Mouse (Mus musculus) R1 (cell line): ENCODE data around the gene Defb30.

Experiments
- DNase-seq: peaks from one replicate; pipeline ENCODE4 v3.0.0-alpha.2; 2018; ENCODE audit warnings: low read depth, low spot score

The Defb30 gene

DNA sequence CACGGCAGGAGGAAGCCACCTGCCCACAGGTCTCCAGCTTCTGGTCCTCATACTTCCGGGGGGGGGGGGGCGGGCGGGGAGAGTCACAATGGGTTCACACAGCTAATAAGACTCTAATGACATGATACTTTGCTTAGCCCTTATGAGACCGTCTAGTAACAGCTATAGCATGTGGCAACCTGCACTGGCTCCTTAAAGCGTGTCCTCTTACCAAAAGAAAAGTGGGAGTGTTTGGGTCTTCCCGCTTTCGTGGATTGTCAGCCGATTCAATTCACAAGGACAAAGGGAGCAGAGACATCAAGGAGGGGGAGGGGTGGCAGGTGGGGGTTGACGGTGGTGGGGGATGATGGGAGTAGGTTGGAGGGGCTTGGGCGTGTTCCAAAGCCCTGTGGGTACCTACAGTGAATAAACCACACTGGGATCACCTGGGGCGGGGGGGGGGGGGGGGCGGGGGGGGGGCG lies at the start of gene Defb30:
Gene Defb30, minus strand, starts transcription at position 51 of the 461 bp plus-strand sequence.
- DNase-seq, result peak; percentile 74

DNA sequence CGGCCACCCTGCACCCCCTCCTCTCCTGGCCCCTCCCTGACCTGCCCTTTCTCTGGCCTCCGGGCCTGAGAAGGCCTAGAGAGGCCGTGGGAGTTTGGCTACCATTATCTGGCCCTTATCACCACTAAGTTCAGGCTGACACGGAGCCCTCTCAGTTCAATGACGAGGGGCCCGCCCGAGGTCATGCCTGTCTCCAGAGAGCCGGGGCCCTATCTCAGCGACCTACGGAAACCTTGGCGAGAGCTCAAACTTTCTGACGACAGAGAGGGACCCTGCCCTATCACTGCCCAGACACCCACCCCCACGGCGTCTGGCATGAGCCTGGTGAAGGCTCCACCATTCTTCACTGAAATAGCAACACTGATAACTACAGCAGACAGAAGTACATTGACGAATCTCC lies 17.9 kb upstream of the Defb30 start:
- DNase-seq, result no peak

DNA sequence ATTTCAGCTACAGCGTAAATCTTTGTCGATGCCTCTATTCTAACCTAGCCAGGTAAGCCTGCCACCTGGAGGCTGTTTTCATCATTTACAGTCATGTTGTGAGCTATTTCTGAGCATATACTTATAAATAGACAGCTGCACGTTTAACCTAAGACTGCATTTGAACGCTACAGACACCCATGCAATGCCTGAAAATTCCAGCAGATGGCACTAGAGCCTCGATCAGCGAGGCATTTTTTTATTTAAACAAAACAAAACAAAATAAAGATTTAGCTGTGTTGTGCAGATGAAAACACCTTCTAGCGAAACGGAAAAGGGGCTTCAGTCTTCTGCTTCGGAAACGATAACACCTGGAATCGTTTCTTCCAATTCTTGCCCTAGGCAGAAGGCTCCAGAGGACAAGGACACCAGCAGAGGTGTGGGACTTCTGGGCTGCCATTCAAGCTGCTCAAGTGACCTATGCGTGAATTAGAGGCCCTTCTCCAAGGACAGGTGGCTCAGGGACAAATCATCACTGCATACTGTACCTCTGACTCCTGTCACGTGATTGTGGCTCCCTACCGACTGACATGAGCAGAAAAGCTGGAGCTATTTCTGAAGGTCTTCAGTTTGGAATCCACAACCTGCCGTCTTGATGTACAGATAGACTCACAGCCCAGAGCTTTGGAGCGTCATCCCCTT lies 17.0 kb upstream of the Defb30 start:
- DNase-seq, result peak; percentile 54

DNA sequence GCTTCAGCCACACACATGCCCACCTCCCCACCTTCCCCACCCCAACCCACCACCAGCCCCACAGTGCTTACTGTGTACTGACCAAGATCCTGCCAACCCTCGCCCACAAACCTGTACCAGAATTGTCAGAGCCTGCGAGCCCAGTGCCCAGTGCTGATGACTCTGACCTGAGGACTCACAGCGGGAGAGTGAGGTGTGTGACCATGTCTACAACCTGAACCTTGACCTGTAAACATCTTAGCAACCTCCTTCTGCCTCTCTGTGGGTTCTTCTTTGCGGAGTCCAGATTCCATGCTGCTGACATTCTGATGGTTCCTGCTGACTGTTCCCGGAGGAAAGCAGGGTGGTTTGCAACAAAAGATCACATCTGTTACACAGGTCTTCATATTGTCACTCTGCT lies 15.6 kb upstream of the Defb30 start:
- DNase-seq, result no peak

DNA sequence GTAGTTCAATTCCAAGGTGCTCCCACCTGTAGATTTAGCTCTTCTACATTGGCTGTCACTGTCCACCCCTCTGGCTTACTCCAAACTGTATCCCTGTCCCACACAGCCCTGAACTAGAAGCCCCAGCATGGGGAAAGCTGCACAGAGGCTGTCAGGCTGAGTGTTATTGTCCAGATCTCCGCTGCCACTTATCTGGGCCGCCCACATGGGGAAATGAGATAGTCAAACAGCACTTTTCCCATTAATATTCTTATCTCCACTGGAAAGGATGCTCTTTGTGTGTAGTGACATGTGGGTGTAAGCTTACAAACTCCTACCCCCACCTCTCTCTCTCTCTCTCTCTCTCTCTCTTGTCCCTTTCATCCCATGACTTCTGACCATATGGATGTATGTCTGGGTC lies 12.4 kb upstream of the Defb30 start:
- DNase-seq, result no peak

DNA sequence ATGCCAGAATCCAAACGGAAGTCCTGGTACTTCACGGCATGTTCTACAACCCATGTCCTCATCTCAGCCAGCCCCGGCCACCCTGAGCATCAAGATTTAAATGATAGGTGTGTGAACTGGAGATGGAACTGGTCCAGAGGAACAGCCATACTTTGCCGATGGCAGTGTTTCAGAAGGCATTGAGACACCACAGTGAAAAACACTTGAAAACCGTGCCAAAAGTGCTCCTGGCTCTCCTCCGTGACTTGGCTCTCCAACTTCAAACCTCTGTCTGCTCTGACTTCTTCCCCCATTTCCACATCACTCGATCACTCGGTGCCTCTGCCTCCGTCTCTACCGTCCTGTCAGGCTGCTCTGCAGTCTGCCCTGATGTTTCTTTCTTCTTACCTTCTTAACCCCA lies 10.6 kb upstream of the Defb30 start:
- DNase-seq, result no peak

DNA sequence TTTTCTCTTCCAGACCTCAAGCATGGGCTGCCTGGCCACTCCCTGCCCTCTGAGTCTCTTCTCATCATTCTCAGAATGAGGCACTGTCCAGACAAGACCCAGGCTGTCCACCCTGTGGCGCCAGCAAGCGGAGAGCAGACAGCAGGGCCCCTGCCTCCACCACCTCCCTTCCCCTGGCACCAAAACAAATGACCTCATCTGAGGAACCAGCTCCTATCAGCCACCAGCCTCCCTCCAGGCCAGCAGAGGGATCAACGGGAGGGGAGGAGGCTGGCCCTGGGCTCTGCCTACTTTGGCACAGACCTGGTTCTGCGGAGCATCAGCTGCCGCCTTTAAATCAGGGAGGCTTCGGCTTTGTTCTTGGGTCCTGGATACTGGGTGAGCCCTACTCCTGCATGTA lies 5.0 kb upstream of the Defb30 start:
- no peak for DNase-seq

DNA sequence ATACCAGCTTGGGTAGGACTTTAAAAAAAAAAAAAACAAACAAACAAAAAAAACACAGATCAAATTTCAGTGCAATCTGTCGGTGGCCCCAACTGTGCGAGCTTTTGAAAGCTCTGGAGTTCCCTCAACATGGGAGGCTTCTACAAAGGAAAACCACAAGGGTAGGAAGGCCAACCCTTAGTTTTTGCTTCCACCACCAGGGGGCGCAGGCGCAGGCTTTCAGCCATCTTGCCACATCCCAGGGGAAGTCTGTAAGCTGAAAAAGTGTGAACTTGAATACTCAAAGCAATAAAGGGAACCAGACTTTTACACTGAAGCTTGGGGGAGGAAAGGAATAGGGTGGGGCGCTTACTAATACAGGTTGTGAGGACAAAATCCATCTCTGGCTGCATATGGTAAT lies 1.0 kb upstream of the Defb30 start:
- DNase-seq, result peak; percentile 91

DNA sequence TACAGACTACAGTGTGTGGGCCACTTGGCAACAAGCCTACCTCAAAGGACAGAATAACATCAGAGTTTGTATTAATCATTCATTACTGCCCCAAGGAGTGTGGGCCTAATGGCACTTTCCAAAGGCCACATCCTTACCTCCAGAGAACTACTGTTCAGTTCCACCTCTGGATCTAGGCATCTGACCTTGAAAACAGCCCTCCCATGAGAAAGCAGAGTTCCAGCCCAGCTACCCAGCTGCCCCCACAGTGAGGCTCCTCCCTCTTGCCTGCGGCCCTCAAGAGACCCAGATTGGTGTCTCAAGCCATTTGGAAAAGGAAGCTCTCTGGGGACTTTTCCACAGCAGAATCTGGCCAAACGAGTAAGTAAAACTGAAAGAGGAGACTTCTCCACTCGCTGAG lies 3.1 kb downstream of the Defb30 start, which contains the start of gene Defb42:
Gene Defb42, plus strand, starts transcription at position 301 of the 400 bp plus-strand sequence.
- DNase-seq, result no peak

DNA sequence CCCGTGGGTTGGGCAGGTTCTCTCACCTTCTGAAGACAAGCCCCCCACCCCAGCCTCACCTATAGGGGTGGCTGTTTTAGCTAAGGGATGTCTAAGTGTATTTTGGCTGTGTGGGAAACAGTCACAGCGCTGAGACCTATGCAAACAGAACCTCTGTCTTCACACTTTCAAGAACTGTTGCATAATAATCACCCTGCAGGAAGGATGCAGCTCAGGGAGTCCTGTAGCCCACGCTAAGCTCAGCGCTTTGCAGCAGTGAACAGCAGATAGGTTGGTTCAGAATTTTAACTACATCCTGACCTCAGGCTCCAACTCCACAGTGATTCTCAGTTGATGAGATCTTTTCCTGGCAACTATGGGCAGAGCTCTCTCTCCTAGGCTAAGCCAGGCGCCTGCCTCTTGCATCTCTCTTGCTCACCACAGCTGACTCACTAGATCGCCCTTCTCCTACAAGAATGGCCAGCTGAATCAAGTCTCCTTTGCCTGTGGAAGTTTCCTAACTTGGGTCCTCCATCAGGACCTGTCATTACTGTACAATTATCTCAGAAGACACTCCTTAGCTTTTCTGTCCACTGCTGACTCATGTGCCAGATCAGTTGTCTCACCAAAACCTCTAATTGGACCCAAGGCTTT lies 29.1 kb downstream of the Defb30 start:
- no peak for DNase-seq

DNA sequence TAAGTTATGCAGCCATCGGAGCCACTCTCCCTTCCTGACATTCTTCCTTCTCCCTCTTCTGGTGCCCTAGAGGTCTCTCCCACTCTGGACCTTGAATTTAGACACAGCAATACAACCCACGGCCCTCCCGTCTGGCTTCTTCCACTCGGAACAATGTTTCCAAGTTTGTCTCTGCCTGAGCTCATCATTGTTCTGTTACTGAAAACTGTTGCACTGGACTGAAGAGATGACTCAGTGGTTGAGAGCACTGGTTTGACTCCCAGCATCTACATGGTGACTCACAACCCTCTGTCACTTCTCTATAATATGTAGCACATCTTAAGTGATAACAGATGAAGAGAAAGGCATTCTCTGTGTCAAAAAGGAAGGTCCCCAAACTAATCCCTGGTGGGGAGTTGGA lies 35.1 kb downstream of the Defb30 start:
- DNase-seq, result no peak

DNA sequence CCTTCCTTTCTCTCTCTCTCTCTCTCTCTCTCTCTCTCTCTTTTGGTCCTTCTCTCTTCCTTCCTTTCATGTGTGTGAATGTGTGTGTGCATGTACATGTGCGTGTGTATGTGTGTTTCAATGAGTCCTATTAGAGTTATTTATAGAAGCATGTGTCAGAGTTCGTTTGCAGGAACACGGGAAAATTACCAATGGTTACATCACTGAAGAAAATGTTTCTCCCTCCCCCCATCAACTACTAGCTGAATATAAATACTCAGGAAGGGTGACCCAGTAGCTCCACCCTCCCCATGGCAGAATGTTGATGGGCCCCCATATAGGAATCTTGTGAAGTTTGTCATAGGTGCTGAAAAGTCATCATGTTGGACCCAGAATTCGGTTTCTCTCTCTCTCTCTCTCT lies 36.7 kb downstream of the Defb30 start:
- no peak for DNase-seq

DNA sequence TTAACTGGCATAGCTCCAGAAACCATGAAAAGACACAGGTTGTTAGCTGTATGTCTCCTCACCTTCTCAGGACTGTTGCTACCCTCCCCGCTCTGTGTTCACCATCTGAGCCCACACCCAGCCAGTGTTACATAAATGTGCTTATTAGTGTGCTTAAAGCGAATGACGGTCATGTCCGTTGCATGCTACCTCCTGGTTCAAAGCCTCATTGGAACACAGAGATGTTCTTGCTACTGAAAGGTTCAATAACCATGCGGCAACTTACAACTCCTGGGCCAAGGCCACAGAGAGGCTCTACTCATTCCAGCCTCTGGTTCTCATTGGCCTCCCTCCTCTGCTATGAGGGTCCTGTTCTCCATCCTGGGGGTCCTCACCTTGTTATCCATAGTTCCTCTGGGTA lies 38.3 kb downstream of the Defb30 start, which contains the start of gene Defb43:
Gene Defb43, plus strand, starts transcription at position 301 of the 400 bp plus-strand sequence.
- no peak for DNase-seq

DNA sequence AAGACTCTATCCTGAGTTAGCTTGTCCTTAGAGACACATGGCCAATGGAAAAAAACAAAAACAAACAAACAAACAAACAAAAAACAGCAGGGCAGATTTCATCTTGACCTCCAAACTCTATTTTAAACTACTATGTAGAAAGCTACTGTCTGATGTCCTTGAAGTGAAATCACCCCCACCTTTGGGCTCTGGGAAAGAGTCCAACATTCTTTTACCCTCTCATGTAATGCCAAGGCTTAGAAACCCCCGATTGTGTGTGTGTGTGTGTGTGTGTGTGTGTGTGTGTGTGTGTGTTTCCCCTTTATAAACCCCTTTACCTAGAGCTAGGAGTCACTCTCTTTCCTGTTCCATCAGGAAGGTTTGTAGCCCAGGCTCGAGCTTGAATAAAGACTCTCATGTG lies 47.2 kb downstream of the Defb30 start:
- DNase-seq, result no peak

DNA sequence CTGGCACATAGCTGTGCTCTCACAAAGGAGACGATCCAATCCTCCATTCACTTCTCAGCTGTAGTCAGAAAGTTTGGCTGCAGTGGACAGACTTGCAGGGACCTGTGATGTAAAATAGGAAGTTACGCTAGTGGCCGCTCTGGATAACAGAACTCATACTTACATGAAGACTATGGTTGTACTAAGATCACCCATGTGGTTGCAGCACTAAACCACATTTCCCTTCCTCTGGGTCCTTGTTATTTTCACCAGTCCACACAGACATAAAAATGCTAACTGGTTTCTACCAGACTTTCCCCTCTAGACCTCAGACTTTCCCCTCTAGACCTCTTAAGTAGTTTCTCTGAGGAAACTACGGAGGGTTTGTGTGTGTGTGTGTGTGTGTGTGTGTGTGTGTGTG lies 50.8 kb downstream of the Defb30 start:
- DNase-seq, result no peak

DNA sequence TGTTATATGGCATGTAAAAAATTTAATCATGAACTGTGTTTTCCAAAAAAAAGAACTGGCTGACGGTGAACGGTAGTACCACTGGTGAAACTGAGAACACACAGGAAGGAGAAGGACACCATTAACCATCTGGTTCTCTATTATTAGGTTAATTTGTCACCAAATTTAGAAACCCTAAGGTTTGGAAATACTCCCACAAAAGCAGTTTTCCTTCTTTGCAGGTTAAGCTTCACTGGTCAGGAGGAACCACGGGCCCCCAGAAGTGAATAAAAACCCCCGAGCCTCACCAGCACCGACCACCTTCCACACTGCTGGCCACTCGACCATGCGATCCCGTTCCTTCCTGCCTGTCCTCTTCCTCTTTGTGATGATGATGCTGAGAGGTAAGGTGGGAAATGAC lies 52.0 kb downstream of the Defb30 start, which contains the start of gene Defb47:
Gene Defb47, plus strand, starts transcription at position 301 of the 400 bp plus-strand sequence.
- DNase-seq, result no peak

DNA sequence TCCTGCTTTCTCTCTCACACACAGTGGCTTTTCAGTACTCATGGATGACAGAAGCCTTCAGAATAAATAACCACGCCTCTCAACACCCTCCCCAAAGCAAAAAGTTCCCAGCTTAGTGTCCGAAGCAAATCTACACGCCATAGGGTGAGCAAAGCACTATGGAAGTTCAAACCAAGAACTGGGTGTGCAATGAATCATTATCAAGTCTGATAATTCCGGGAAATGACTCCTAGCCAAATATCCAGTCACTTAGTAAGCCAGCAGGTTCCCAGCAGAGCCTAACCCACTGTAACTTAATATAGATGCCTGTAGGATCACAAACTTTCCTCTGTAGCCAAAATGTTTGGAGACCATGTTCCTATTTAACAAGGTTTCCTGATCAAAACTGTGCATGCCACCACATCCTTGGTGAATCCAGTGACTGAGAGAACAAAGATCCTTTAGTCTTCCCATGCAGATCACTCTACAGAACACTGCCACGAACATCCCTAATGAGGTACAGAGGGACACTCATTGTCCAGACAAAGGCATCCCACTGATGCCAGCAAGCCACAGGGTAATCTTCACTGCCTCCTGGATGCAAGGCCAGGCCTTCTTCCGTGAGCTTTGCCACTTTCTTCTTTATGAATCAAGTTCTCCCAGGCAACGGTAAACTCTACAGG lies 57.8 kb downstream of the Defb30 start:
- DNase-seq, result no peak

DNA sequence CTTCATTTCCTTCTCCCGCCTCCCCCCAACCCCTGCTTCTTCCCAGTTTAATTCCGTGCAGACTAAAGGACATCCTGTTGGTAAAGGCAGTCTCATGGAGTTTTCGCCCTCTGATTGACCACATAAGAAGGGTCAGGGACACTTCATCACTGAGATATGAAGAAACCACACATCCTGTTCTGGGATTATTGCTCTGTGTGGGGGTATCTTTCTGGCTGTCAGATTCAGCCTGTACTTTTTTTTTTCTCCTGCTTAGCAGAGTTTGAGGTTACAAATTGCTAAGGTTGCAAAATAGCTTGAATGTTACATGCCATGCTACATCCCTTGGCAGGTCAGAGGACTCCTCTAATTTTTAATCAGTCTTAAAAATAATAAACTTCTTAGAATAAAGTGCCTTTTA lies 58.5 kb downstream of the Defb30 start:
- no peak for DNase-seq

DNA sequence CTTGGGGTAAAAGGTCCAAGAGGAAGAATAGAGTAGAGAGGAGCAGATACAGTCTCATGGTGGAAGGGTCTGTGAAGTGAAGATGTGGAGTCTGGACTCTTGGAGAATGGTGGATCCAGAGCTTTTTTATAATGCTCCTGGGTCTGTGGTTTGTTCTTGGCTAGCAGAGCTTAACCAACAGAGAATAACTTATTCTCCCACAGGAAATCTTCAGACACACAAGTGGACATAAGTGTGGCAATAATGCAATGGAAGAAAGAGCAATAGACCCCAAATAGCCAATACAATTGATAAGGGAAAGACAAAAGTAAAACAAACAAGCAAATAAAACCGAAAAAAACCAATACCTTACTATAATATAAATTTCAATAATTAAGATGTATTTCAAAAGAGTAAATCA lies 65.3 kb downstream of the Defb30 start, which contains the start of gene Defb48:
Gene Defb48, minus strand, starts transcription at position 101 of the 400 bp plus-strand sequence.
- DNase-seq, result no peak
